Mouse (Mus musculus): ENCODE data around the gene Tor1aip1.

DNA sequence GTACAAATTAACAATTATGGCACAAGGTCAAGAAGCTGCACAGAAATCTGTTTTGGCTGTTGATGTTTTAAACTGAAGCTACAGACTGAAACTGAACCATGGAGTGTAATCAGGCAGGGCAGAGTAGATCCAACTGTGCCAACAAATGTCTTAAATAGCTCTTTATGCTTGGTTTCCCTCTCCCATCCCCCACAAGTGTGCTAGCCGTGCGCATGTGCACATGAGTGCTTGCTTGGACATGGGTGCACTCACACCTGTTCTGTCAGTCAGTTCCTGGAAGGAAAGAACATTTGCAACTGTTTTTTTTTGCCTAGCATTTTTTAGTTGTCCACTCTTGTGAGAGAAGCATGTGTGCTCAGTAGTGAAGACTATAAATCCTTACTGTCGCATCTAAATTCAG is 10.4 kb upstream of the Tor1aip1 start:
- TF ChIP-seq CTCF (IDR thresholded peaks at IDR 0.05; ENCODE audit: control insufficient read depth, insufficient read depth, insufficient replicate concordance, low read depth, low read length) (no peak), POLR2A (IDR thresholded peaks at IDR 0.05; ENCODE audit: control insufficient read depth, low read depth, low read length) (no peak)
